Mouse (Mus musculus): ENCODE data around the gene AI481877. TPM values are rescaled to one million over a fixed set of nuclear protein-coding genes. Genes with fewer than 3 reads are reported as not detected.

AI481877 gene
- polyA plus RNA-seq, 1 experiment from 2014 or later, result 0.05 TPM

DNA sequence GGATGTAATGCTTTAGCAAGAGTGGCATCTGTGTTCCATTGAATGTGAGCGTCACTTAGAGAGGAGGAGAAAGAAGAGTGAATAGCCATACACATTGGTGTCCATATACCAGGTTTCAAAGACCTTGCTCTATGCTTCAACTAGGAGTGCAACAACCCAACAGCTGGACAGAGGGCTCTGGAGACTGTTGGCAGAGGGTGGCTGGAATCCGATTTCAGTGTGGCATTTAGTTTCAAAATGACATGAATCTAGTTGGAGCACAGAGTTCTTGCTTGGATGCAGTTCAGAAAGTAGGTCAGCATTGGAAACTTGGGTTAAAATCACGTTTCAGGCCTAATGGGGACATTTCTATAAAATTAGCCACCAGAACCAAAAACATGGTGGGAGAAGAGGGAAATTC is 123.6 kb downstream of the AI481877 start:
- Histone ChIP-seq H3K36me3 (ENCODE audit: control insufficient read depth, insufficient read depth, low read length) (peaks cover 10% of the 10 kb centered on the region), H3K27ac (ENCODE audit: low read depth, low read length) (no peak overlapping the region), H3K4me2 (ENCODE audit: low read length) (no peak overlapping the region), H3K9me3 (ENCODE audit: control insufficient read depth, low read length) (no peaks in the 10 kb centered on the region), H3K4me1 (ENCODE audit: control insufficient read depth, insufficient read depth, low read depth, low read length) (no peaks in the 10 kb centered on the region), H3K27me3 (replicated peaks; ENCODE audit: control insufficient read depth, insufficient read depth, low read length) (no peaks in the 10 kb centered on the region), H3K4me3 (ENCODE audit: low read length) (no peak overlapping the region), H3K9ac (ENCODE audit: low read depth, low read length) (no peak overlapping the region)
- WGBS, result 96% methylated on average over 3 of the region's 3 CpGs
- no peak for ATAC-seq

DNA sequence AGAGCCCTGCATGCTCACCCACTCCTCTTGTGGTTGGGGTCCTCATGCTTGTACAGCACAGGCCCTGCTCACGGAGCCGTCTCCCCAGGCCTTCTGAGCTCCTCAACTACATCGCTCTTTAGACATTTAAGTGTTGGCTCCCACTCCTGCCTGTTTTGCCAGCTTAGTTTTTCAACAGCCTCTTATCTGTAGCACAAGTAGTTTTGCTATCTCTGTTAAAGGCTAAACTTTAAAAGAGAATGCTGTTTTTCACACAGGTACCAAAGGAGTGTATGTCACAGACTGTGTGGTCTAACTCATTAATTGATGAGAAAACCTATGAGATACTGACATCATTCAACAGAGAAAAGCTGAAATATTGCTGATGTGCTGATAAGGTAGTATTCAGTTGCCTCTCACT is 127.3 kb downstream of the AI481877 start:
- Histone ChIP-seq H3K9me3 (ENCODE audit: control insufficient read depth, low read length) (no peaks in the 10 kb centered on the region), H3K9ac (ENCODE audit: low read depth, low read length) (no peak overlapping the region), H3K4me3 (ENCODE audit: low read length) (no peak overlapping the region), H3K27me3 (replicated peaks; ENCODE audit: control insufficient read depth, insufficient read depth, low read length) (no peaks in the 10 kb centered on the region), H3K4me2 (ENCODE audit: low read length) (no peak overlapping the region), H3K36me3 (ENCODE audit: control insufficient read depth, insufficient read depth, low read length) (no peaks in the 10 kb centered on the region), H3K4me1 (ENCODE audit: control insufficient read depth, insufficient read depth, low read depth, low read length) (no peaks in the 10 kb centered on the region), H3K27ac (ENCODE audit: low read depth, low read length) (no peak overlapping the region)
- WGBS, result 81% methylated on average over 3 of the region's 3 CpGs
- ATAC-seq, result no peak

DNA sequence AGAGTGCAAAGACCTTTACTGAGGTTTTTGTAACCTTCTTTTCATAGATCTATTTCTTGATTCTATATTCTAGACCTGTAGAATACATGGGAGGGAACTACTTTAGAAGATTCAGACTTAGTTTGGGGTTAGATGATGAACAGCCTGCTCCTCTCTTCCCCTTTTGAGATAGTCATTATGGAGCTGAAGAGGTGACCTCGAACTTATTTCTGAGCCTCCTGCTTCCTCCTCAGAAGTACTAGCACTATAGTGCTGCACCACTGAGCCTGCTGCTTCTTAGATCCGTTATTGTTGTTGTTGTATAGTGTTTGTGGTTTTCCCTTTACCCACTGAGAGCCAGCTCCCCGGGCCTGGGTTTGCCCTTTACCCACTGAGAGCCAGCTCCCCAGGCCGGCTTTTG is 129.1 kb downstream of the AI481877 start:
- no peaks in the 10 kb centered on the region for H3K9me3 ChIP-seq (ENCODE audit: control insufficient read depth, low read length)
- H3K27me3 ChIP-seq (replicated peaks; ENCODE audit: control insufficient read depth, insufficient read depth, low read length), result no peaks in the 10 kb centered on the region
- 75% methylated on average over 4 of the region's 4 CpGs for WGBS
- no peak for ATAC-seq
- H3K4me2 ChIP-seq (ENCODE audit: low read length), result no peak overlapping the region
- no peak overlapping the region for H3K4me3 ChIP-seq (ENCODE audit: low read length)
- no peak overlapping the region for H3K27ac ChIP-seq (ENCODE audit: low read depth, low read length)
- H3K36me3 ChIP-seq (ENCODE audit: control insufficient read depth, insufficient read depth, low read length), result no peaks in the 10 kb centered on the region
- H3K9ac ChIP-seq (ENCODE audit: low read depth, low read length), result no peak overlapping the region
- peaks cover 4% of the 10 kb centered on the region for H3K4me1 ChIP-seq (ENCODE audit: control insufficient read depth, insufficient read depth, low read depth, low read length)

DNA sequence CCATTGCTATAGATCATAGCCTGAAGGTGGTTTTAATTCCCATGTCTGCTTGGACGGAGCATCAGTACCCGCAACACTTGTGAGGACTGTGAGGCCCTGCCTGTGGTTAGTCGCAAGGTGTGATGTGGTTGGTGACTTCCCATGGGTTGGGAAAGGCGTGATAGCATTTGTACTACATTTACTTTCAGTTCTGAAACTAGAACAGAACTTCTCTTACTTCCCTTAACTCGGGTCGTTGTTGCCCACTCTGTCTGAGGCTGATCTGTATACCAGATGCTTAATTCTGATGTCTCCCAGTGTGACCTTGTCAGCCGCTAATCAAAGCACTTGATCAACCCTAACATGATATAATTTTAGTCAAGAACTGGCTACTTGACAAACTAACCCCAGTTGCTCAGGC is 129.6 kb downstream of the AI481877 start:
- H3K36me3 ChIP-seq (ENCODE audit: control insufficient read depth, insufficient read depth, low read length), result no peaks in the 10 kb centered on the region
- H3K4me1 ChIP-seq (ENCODE audit: control insufficient read depth, insufficient read depth, low read depth, low read length), result peaks cover 9% of the 10 kb centered on the region
- no peak overlapping the region for H3K4me3 ChIP-seq (ENCODE audit: low read length)
- no peaks in the 10 kb centered on the region for H3K27me3 ChIP-seq (replicated peaks; ENCODE audit: control insufficient read depth, insufficient read depth, low read length)
- no peak overlapping the region for H3K9ac ChIP-seq (ENCODE audit: low read depth, low read length)
- WGBS, result 92% methylated on average over 7 of the region's 7 CpGs
- no peaks in the 10 kb centered on the region for H3K9me3 ChIP-seq (ENCODE audit: control insufficient read depth, low read length)
- no peak overlapping the region for H3K27ac ChIP-seq (ENCODE audit: low read depth, low read length)
- no peak overlapping the region for H3K4me2 ChIP-seq (ENCODE audit: low read length)
- ATAC-seq, result no peak

- H3K4me2 ChIP-seq (ENCODE audit: low read length), result no peak overlapping the region
- no peak for ATAC-seq
- no peaks in the 10 kb centered on the region for H3K36me3 ChIP-seq (ENCODE audit: control insufficient read depth, insufficient read depth, low read length)
- whole genome bisulfite sequencing, result 87% methylated on average over 5 of the region's 5 CpGs
- H3K4me1 ChIP-seq (ENCODE audit: control insufficient read depth, insufficient read depth, low read depth, low read length), result peaks cover 13% of the 10 kb centered on the region
- no peaks in the 10 kb centered on the region for H3K27me3 ChIP-seq (replicated peaks; ENCODE audit: control insufficient read depth, insufficient read depth, low read length)
- H3K9me3 ChIP-seq (ENCODE audit: control insufficient read depth, low read length), result no peaks in the 10 kb centered on the region
- no peak overlapping the region for H3K9ac ChIP-seq (ENCODE audit: low read depth, low read length)
- H3K27ac ChIP-seq (ENCODE audit: low read depth, low read length), result no peak overlapping the region
- H3K4me3 ChIP-seq (ENCODE audit: low read length), result no peak overlapping the region
Measured at GRCm38 (mm10) chr4:59007974-59008373, 130.8 kb downstream of the AI481877 start.

GRCm38 (mm10) chr4:59007016-59007415 is 131.8 kb downstream of the AI481877 start:
- H3K4me1 ChIP-seq (ENCODE audit: control insufficient read depth, insufficient read depth, low read depth, low read length), result peaks cover 16% of the 10 kb centered on the region
- no peaks in the 10 kb centered on the region for H3K27me3 ChIP-seq (replicated peaks; ENCODE audit: control insufficient read depth, insufficient read depth, low read length)
- no peak for ATAC-seq
- H3K9ac ChIP-seq (ENCODE audit: low read depth, low read length), result no peak overlapping the region
- no peak overlapping the region for H3K4me2 ChIP-seq (ENCODE audit: low read length)
- H3K27ac ChIP-seq (ENCODE audit: low read depth, low read length), result no peak overlapping the region
- no peaks in the 10 kb centered on the region for H3K9me3 ChIP-seq (ENCODE audit: control insufficient read depth, low read length)
- no peak overlapping the region for H3K4me3 ChIP-seq (ENCODE audit: low read length)
- WGBS, result 77% methylated on average over 6 of the region's 6 CpGs
- H3K36me3 ChIP-seq (ENCODE audit: control insufficient read depth, insufficient read depth, low read length), result no peaks in the 10 kb centered on the region

GRCm38 (mm10) chr4:59006211-59006610 is 132.6 kb downstream of the AI481877 start:
- Histone ChIP-seq H3K9me3 (ENCODE audit: control insufficient read depth, low read length) (no peaks in the 10 kb centered on the region), H3K36me3 (ENCODE audit: control insufficient read depth, insufficient read depth, low read length) (no peaks in the 10 kb centered on the region), H3K4me3 (ENCODE audit: low read length) (no peak overlapping the region), H3K9ac (ENCODE audit: low read depth, low read length) (no peak overlapping the region), H3K4me1 (ENCODE audit: control insufficient read depth, insufficient read depth, low read depth, low read length) (peaks cover 16% of the 10 kb centered on the region), H3K27me3 (replicated peaks; ENCODE audit: control insufficient read depth, insufficient read depth, low read length) (no peaks in the 10 kb centered on the region), H3K27ac (ENCODE audit: low read depth, low read length) (no peak overlapping the region), H3K4me2 (ENCODE audit: low read length) (no peak overlapping the region)
- ATAC-seq, result no peak
- 68% methylated on average over 8 of the region's 8 CpGs for WGBS

GRCm38 (mm10) chr4:59003806-59004200 is 135.0 kb downstream of the AI481877 start:
- no peak overlapping the region for H3K27ac ChIP-seq (ENCODE audit: low read depth, low read length)

DNA sequence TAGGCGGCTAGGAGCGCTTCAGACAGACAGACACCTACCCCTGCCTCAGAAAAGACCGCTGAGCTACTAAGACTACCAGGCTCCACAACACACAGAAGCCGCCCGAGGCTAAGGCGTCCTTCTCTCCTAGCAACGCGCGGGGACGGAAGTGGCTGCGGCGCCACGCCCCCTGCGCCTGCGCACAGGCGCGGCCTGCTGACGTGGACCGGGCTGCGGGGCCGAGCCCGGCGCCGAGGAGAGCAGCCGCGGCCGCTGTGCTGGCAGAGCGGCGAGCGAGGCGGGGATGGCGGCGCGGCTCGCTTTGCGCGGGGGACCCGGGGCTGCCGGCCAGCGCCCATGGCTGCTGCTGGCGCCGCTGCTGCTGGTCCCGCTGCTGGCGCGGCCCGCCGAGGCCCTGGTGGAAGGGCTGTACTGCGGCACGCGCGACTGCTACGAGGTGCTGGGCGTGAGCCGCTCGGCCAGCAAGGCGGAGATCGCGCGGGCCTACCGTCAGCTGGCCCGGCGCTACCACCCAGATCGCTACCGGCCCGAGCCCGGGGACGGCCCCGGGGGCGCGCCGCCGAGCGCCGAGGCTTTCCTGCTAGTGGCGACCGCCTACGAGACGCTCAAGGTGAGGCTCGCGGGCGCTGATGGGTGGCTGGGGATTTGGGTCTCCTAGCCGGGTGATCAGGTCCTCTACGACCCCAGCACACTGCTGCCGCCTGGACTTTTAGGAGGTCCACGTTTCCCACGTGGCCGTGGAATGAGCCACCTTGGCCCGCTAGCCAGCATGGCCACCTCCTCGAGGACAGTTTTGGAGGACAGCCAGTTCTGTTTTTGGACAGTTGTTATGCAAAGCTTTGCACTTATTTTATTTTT is 135.6 kb downstream of the AI481877 start, which contains the start of gene Gm20503:
Gene Gm20503 (plus strand): TSS at position 263 of the 858 bp plus-strand sequence.
- Histone ChIP-seq H3K4me2 (ENCODE audit: low read length) (peak within 1 kb of the TSS; percentile 70), H3K4me1 (ENCODE audit: control insufficient read depth, insufficient read depth, low read depth, low read length) (peaks cover 16% of the 10 kb centered on the region), H3K36me3 (ENCODE audit: control insufficient read depth, insufficient read depth, low read length) (no peaks in the 10 kb centered on the region), H3K9me3 (ENCODE audit: control insufficient read depth, low read length) (no peaks in the 10 kb centered on the region), H3K27me3 (replicated peaks; ENCODE audit: control insufficient read depth, insufficient read depth, low read length) (no peaks in the 10 kb centered on the region), H3K4me3 (ENCODE audit: low read length) (peak within 1 kb of the TSS; percentile 95), H3K9ac (ENCODE audit: low read depth, low read length) (peak within 1 kb of the TSS; percentile 96), H3K27ac (ENCODE audit: low read depth, low read length) (peak within 1 kb of the TSS; percentile 93)
- ATAC-seq, result peak; percentile 99
- WGBS, result under 1% methylated on average over 36 of the region's 89 CpGs

More at GRCm38 (mm10) chr4:59003806-59004200, 135.0 kb downstream of the AI481877 start:
- H3K4me1 ChIP-seq (ENCODE audit: control insufficient read depth, insufficient read depth, low read depth, low read length), result peaks cover 16% of the 10 kb centered on the region
- no peaks in the 10 kb centered on the region for H3K27me3 ChIP-seq (replicated peaks; ENCODE audit: control insufficient read depth, insufficient read depth, low read length)
- H3K4me3 ChIP-seq (ENCODE audit: low read length), result peak overlapping the region; percentile 95
- peak overlapping the region; percentile 96 for H3K9ac ChIP-seq (ENCODE audit: low read depth, low read length)
- H3K36me3 ChIP-seq (ENCODE audit: control insufficient read depth, insufficient read depth, low read length), result no peaks in the 10 kb centered on the region
- no peaks in the 10 kb centered on the region for H3K9me3 ChIP-seq (ENCODE audit: control insufficient read depth, low read length)
- whole genome bisulfite sequencing, result 35% methylated on average over 7 of the region's 7 CpGs
- no peak for ATAC-seq
- peak overlapping the region; percentile 70 for H3K4me2 ChIP-seq (ENCODE audit: low read length)
